Comparison of ENCODE assay signal across 13 mouse cellular contexts in the genomic region with DNA sequence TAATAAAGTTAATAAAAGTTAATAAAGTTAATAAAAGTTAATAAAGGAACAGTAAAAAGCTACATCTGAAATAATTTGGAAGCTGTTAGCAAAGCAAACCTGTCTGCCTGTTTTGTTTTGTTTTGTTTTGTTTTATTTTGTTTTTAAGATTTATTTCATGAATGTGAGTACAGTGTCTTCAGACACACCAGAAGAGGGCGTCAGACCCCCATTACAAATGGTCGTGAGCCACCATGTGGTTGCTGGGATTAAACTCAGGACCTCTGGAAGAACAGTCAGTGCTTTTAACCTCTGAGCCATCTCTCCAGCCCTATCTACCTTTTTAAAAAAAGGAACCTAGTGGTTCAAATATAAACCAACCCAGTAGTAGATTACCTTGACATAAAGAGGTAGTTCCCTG. TPM values are rescaled to one million over a fixed set of nuclear protein-coding genes. Genes with fewer than 3 reads are reported as not detected.
DNase-seq lines count a peak whose midpoint lies in the region; ATAC-seq and TF ChIP-seq lines count a peak whose summit lies in the region.
"Had no signal": no experiment of that assay in that cellular context is flagged by ENCODE, and none has a peak within 500 bp of the region (broad histone marks: within the 10 kb centered on the region; RNA-seq: fewer than 3 reads in every experiment).

No protein-coding gene starts in this region.

- no peak overlapping the region for H3K9ac ChIP-seq in liver, adult 2 months (ENCODE audit: low read depth, low read length)
- no peak overlapping the region for H3K9ac ChIP-seq in liver, embryonic 12.5 days

- H3K27me3 ChIP-seq in liver, adult 2 months (ENCODE audit: control insufficient read depth, insufficient read depth, low read length), result no peaks in the 10 kb centered on the region
- no peaks in the 10 kb centered on the region for H3K27me3 ChIP-seq in liver, embryonic 12.5 days (replicated peaks)
- no peaks in the 10 kb centered on the region for H3K27me3 ChIP-seq in E14TG2a.4 (ENCODE audit: insufficient read depth, low read length)

- TF ChIP-seq CTCF in liver, adult 2 months (IDR thresholded peaks at IDR 0.05; ENCODE audit: low read depth, low read length), result peak; percentile 24; the same call in 1 of the 2 replicates
- TF ChIP-seq CTCF in E14TG2a.4 (conservative IDR thresholded peaks at IDR 0.05; ENCODE audit: low read length), result peak; percentile 39

- DNase-seq in gastrocnemius, adult 18-20 months (ENCODE audit: low spot score), result peak; percentile 5
- DNase-seq in gastrocnemius, postnatal 36 days, result no peak
- peak; percentile 69 for DNase-seq in liver, adult 2 months (ENCODE audit: extremely low read depth, low read depth, low spot score)
- peak; percentile 29 for DNase-seq in brain, adult 2 months (ENCODE audit: low read depth, low spot score)
- no peak for DNase-seq in natural killer cell, adult 2 months (ENCODE audit: low spot score in 2 of 2)
- DNase-seq: gastrocnemius, postnatal 25 days had no signal

- peaks cover 3% of the 10 kb centered on the region for H3K4me1 ChIP-seq in liver, adult 2 months (ENCODE audit: control insufficient read depth, insufficient read depth, low read length)
- no peaks in the 10 kb centered on the region for H3K4me1 ChIP-seq in liver, embryonic 12.5 days
- H3K4me1 ChIP-seq in E14TG2a.4 (replicated peaks; ENCODE audit: low read depth, low read length), result no peaks in the 10 kb centered on the region
- H3K4me1 ChIP-seq: limb, embryonic 10.5 days had no signal

- no peaks in the 10 kb centered on the region for H3K9me3 ChIP-seq in liver, embryonic 12.5 days (replicated peaks)
- no peaks in the 10 kb centered on the region for H3K9me3 ChIP-seq in E14TG2a.4 (ENCODE audit: low read length)
- H3K9me3 ChIP-seq: limb, embryonic 10.5 days had no signal

- no peak for ATAC-seq in liver, embryonic 12.5 days
- no peak for ATAC-seq in activated CD4-positive, CD25-positive, alpha-beta regulatory T cell, adult 4 months

- no peak overlapping the region for H3K4me3 ChIP-seq in liver, adult 2 months (ENCODE audit: insufficient read depth, low read depth, low read length)
- no peak overlapping the region for H3K4me3 ChIP-seq in liver, embryonic 12.5 days
- H3K4me3 ChIP-seq in E14TG2a.4 (replicated peaks; ENCODE audit: low read length), result no peak overlapping the region
- H3K4me3 ChIP-seq: limb, embryonic 10.5 days; myocyte had no signal

- H3K79me2 ChIP-seq in liver, adult 2 months (ENCODE audit: control insufficient read depth, insufficient read depth, low read length), result no peaks in the 10 kb centered on the region

- no peak for TF ChIP-seq POLR2A in liver, adult 2 months (IDR thresholded peaks at IDR 0.05; ENCODE audit: extremely low read depth, insufficient read depth, low read length)

- H3K36me3 ChIP-seq in liver, adult 2 months (ENCODE audit: control insufficient read depth, insufficient read depth, low read length), result no peaks in the 10 kb centered on the region
- no peaks in the 10 kb centered on the region for H3K36me3 ChIP-seq in liver, embryonic 12.5 days
- H3K36me3 ChIP-seq in E14TG2a.4 (ENCODE audit: insufficient read depth, low read length), result no peaks in the 10 kb centered on the region
- H3K36me3 ChIP-seq: limb, embryonic 10.5 days had no signal

- WGBS in liver, adult 2 months, result 17% methylated on average over 2 of the region's 2 CpGs
- WGBS in liver, embryonic 12.5 days (ENCODE audit: insufficient replicate concordance), result 26% methylated on average over 2 of the region's 2 CpGs

- no peak overlapping the region for H3K27ac ChIP-seq in liver, adult 2 months (replicated peaks; ENCODE audit: insufficient read depth, low read depth, low read length)
- no peak overlapping the region for H3K27ac ChIP-seq in liver, embryonic 12.5 days
- H3K27ac ChIP-seq: limb, embryonic 10.5 days had no signal

- H3K4me2 ChIP-seq in liver, embryonic 12.5 days, result no peak overlapping the region

- intact Hi-C loops in gastrocnemius, postnatal 36 days (cut with DNase I), result no loop called here

RNA-seq across cellular contexts. Expression of a gene that starts 8.1 kb away (rescaled TPM):
- total RNA-seq in gastrocnemius, adult 18-20 months (2021), result not detected
- not detected for total RNA-seq in gastrocnemius, postnatal 36 days (2021)
- total RNA-seq in liver, adult 2 months (2014; rRNA removed), result 0.09 TPM in 1 of 2 replicates, not detected in the other
- polyA plus RNA-seq in liver, adult 2 months (2012; rRNA removed), result not detected in 2 replicates
- 0.14 and 0.21 TPM in 2 replicates for polyA plus RNA-seq in liver, embryonic 12.5 days (2016; fragmentation: Nextera tagmentation; extraction: Ambion mirVana)
- polyA plus RNA-seq in activated CD4-positive, CD25-positive, alpha-beta regulatory T cell, adult 4 months (2017; shearing (Covaris generic)), result 1 to 10 TPM in 1 of 2 experiments, under 1 TPM in 1; 0.47 to 1.2 TPM
- total RNA-seq: gastrocnemius, postnatal 25 days; heart, postnatal 25 days; megakaryocyte, adult 5-6 weeks had no signal

RNA-seq across cellular contexts. Expression of a gene that starts 35.5 kb away (rescaled TPM):
- total RNA-seq in gastrocnemius, adult 18-20 months (2021), result 10 to 100 TPM; 61.9 to 63.8 TPM
- 10 to 100 TPM; 50.9 to 62.0 TPM for total RNA-seq in gastrocnemius, postnatal 36 days (2021)
- total RNA-seq in liver, adult 2 months (2014; rRNA removed), result 56.0 and 57.4 TPM in 2 replicates
- polyA plus RNA-seq in liver, adult 2 months (2012; rRNA removed), result 14.1 and 15.6 TPM in 2 replicates
- polyA plus RNA-seq in liver, embryonic 12.5 days (2016; fragmentation: Nextera tagmentation; extraction: Ambion mirVana), result 4.9 and 5.1 TPM in 2 replicates
- 10 to 100 TPM; 12.1 to 22.0 TPM for polyA plus RNA-seq in activated CD4-positive, CD25-positive, alpha-beta regulatory T cell, adult 4 months (2017; shearing (Covaris generic))

RNA-seq across cellular contexts. Expression of a gene that starts 52.1 kb away (rescaled TPM):
- total RNA-seq in gastrocnemius, adult 18-20 months (2021), result 10 to 100 TPM; 49.5 to 52.4 TPM
- total RNA-seq in gastrocnemius, postnatal 36 days (2021), result 10 to 100 TPM; 39.9 to 42.9 TPM
- total RNA-seq in liver, adult 2 months (2014; rRNA removed), result 44.8 and 53.7 TPM in 2 replicates
- polyA plus RNA-seq in liver, adult 2 months (2012; rRNA removed), result 6.0 and 7.5 TPM in 2 replicates
- 49.4 and 50.1 TPM in 2 replicates for polyA plus RNA-seq in liver, embryonic 12.5 days (2016; fragmentation: Nextera tagmentation; extraction: Ambion mirVana)
- polyA plus RNA-seq in activated CD4-positive, CD25-positive, alpha-beta regulatory T cell, adult 4 months (2017; shearing (Covaris generic)), result 10 to 100 TPM; 15.6 to 15.9 TPM

Comparison
In these comparisons a context has a peak if more than half of its experiments do, and no peak if none do; other contexts are left out.
1. DNase-seq: peak in gastrocnemius, adult 18-20 months (single experiment), liver, adult 2 months (single experiment) and brain, adult 2 months (single experiment); none in gastrocnemius, postnatal 36 days (0 of 2) and natural killer cell, adult 2 months (0 of 2).